Mouse (Mus musculus): ENCODE measurements around the gene Chchd6.

GRCm38 (mm10) chr6:89549157-89549556 is 46.3 kb downstream of the Chchd6 start:
- TF ChIP-seq CTCF (IDR thresholded peaks at IDR 0.05; ENCODE audit: extremely low read depth, insufficient read depth, insufficient read length, insufficient replicate concordance) = no peak
- no peak for TF ChIP-seq POLR2A (IDR thresholded peaks at IDR 0.05; ENCODE audit: low read depth, low read length)
